Mouse (Mus musculus) right cerebral cortex, adult 18-20 months (tissue): Measurements from ENCODE around the gene Dnah7b.
"Not testable (repeated sequence)": the region's sequence is repeated elsewhere in the genome, so short reads cannot be mapped to it uniquely, and the experiment has no call there.

ENCODE experiments used
- DNase-seq: peaks from one replicate; pipeline ENCODE4 v3.0.0; 2022; ENCODE audit warnings: mixed read lengths

Gene Dnah7b

DNA sequence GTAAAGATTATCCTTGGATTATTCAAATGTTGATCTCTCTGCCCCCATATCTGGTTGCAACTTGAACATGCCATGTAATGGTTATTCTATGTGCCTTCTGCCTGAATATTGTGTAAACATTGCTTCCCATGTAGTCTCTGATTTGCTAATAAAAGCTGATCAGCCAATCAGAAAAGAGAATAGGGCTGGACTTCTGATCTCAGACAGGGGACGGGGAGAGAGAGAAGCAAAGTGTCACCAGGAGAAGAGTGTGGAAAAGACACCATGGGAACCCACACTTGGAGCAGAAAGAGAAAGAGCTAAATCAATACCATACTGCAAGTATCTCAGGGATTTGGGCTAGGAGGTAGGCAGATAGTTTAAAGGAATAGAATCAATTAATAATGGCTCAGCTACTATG, at the start of gene Dnah7b:
Gene Dnah7b, plus strand, starts transcription at position 301 of the 400 bp plus-strand sequence.
- no peak for DNase-seq

DNA sequence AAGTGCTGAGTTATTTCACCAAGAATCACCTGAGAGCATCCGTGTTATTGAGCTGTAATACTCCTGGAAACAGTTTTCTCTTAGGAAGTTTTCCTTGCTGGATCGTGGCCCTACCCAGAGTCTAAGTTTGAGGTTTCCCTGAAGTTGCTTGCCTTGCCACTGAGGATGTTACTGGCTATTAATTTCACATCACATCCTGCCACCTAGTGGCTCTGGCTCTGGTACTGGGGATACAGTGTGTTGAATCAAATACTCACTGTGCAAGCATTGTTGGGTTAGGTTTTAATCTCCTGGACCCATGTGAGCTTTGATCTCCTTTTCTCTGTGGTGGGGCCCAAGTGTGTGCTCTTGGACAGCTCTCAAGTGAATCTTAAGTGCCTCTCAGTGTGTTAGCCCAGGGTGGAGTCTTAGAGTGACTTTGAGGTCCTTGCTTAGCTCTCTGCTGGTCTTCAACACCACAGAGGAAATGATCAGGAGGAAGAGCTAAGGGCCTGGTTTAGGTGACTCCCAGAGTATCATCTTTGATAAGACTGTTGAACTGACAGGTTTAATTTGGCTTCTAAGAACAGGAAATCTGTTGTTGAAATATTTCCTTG, 47.6 kb upstream of the Dnah7b start:
- peak; percentile 37 for DNase-seq

DNA sequence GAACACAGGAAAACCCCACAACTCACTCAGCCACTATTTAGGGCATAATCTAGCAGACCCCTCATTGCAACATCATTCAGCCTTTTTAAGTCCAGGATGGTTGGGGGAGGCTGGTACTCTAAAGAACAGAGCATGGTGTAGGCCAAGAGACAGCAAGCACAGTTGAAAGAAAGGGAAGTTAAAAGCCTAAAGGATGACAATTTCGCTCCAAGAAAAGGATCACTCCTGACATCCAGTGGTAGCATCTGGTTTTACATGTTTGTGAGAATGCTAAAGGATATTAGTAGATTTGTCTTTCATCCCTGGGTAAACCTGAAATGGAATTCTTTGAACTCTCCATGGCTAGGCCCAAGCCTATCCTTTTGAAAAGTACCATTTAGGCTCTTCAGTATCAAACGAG, 43.9 kb upstream of the Dnah7b start:
- peak; percentile 27 for DNase-seq

DNA sequence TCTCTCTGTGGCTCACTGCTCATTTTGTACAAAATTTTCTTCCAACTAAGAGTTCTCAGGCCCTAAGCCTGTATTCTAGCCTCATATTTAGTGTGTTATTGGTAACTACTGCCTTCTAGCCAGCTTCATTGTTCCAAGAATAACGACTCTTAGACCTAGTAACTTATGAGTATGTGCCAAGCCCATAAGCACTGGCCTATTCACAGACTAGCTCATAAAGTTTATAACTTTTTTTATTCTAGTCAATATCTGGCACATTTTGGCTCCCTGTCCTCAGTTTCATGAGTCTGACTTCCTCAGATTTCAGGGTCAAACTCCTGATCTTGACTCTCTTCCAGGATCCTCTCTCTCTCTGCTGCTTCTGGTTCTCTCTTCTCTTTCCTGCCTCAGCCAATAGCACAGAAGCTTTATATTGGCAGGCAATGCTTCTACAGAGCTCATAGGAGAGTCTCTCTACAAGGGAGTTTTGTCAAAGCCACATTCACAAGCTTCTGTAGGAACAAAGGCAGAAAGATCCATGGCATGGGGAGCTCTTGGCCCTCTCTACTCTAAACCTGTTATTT, 34.0 kb upstream of the Dnah7b start:
- DNase-seq = no peak

DNA sequence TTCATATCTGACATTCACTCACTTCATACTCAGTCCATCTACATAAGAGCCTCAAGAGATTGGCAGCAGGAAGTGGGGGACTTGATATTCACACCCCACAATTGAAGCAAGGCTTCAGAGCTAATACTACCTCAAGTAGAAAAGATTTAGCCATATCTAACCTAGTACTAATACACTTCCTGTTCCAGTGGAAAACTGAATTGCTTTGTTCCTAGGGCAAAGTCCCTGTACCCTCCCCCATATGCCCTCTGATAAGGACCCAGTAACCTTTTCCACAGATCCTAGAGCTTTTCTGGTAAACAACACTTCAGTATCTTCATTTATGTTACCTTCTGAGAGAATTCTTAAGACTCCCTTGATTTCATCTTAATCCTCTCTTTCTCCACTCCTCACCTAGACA, 17.9 kb upstream of the Dnah7b start:
- DNase-seq = no peak

DNA sequence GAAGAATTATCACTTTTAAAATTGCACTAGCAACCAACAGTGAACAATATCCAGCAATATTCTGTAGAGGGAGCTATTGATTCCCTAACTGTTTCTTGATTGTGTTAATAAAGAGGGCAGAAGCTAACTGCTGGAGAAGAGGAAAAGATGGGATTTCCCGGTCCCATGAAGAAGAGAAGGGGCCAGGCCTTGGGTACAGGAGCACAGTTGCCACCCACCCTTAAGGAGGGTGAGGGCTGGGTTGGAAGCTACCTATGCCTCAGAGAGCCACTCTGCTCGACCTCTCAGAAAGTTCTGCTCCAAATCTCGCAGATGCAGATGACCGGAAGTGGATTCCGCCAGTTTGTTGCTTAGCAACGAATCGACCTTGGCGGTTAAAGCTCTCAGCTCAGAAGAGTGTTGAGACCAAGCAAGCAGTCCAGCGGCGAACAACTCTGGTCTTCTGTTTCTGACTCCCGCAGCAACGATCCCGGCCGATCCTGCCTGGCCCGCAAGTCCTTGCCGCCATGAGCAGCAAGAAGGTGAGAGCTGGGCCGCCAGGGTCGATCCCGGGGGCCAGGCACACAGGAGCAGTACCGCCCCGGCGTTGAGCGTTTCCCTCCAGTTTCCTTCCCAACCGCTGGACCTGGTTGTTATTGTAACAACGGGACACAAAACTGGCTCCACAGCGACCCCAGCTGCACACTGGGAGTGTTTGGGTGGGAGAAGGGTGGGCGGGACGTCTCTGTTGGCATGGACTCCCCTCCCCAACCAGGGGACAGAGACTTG, 553 bp downstream of the Dnah7b start:
- DNase-seq = peak; percentile 9

DNA sequence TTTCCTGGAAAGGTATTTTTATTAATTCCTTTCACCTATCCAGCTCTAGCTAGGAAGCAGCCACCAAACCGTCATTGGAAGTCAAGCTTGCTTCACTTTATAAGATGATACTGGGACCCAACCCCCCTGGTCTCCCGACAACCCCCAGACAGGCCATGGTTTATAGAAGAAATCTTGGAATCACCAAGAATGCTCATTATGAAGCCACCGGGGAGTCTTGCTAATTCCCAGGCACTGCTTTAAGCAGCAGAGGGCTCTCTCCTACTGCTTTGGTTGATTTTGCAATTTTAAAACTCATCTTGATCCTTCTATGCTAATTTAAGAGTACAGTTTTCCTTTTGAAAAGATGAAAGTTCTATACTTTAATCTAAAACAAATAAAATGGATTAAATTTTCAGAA, 2.7 kb downstream of the Dnah7b start:
- DNase-seq = not testable (repeated sequence)

DNA sequence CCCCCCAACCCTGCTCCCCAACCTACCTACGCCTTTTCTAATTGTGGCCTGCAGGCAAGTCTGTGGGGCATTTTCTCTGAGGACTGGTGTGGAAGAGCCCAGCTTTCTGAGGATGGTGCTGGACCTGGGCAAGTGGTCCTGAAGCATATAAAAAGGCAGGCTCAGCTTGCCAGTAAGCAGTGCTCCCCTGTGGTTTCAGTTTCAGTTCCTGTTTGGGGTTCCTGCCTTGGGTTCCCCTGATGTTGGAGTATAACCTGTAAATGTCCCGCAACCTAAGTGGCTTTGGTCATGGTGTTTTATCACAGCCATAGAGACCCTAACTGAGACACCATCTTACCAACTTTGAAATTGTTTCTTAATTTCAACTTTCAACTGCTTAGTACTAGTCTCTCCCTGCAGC, 11.8 kb downstream of the Dnah7b start:
- no peak for DNase-seq

DNA sequence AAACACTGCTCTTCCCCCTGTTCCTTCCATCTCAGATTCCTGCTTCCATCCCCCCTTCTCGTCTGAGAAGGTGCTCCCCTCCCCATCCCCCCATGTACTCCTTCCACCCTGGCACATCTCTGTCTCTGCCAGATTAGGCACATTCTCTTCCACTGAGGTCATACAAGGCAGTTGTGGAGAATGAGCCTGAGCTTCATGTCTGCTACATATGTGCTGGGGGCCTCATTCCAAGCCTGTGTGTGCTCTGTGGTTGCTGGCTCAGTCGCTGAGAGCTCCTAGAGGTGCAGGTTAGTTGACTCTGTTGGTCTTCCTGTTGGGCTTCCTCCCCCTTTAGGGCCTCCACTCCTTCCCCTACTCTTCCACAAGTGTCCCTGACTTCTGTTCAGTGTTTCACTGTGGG, 34.4 kb downstream of the Dnah7b start:
- no peak for DNase-seq

DNA sequence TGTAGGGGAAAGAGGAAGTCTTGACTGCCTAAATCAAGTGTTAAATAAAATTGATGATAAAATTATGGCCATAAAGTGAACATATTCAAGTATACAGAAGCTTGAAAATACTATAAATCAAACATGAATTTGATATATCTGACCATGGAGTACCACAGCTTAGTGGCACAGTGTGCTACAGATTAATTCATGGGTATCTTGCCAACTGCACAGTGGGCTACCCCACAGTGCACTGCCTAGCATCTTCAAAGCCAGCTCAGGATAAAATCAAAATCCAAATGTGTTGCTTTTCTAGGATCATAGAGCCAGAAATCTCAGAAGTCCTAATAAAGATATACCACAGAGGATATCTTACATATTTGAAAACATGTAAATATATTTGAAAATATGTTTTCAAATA, 46.5 kb downstream of the Dnah7b start:
- not testable (repeated sequence) for DNase-seq

DNA sequence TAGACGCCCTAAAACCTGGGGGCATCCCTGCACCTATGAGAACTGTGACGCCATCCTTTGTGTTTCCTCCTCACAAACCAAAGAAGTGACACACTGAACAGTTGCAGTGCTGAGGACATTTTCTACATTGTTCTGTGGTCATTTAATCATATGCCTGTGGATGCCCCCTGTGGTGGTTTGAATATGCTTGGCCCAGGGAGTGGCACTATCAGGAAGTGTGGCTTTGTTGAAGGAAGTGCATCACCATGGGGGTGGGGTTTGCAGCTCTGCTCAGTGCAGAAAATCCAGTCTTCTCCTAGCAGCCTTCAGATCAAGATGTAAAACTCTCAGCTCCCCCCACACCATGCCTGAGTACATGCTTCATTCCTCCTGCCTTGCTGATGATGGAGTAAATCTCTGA, 51.1 kb downstream of the Dnah7b start:
- not testable (repeated sequence) for DNase-seq

DNA sequence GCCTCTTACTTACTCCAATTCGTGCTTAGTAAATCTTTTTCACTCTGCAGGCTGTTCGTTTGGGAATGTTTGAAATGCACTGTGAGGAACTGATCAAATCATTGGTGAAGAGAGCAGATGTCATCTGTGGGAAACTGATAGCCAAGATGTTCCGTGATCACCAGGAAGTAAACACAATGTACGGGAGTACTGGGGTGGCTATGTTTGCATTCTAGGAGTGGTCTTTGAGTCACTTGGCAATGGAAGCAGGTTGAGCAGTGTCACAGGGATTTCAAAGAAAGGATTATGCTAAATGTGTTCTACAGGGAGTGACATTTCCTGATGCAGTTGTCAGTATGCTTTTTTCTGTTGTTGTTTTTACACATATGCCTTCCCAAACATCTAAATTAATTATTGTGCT, 61.9 kb downstream of the Dnah7b start:
- no peak for DNase-seq

DNA sequence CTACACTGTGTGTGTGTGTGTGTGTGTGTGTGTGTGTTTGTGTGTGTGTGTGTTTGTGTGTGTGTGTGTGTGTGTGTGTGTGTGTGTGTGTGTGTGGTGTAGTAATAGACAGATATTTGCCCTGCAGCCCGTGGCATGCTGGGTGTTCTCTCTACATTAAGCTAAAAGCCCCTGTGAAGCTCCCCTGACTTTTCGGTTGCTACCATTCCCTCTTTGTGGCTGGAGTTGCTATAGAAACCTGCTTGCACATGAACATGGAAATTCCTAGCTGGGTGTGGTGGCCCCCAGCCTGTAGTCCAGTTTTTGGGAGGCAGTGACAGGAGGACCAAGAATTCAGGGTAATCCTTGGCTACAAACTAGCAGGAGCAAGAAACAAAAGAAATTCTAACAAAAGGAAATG, 130.7 kb downstream of the Dnah7b start:
- DNase-seq = not testable (repeated sequence)

DNA sequence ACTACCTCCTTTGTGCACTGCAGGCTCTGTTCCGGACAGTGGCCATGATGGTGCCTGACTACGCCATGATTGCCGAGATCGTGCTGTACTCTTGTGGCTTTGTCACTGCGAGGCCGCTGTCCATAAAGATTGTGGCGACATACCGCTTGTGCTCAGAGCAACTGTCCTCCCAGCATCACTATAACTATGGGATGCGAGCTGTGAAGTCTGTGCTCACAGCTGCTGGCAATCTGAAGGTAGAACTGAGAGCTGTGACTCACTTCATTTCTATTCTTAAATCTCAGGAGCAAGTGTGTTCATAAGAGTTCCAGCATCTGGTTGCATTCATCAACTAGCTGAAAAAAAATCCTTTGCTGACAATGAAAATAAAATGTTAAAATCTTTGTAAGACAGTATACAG, 135.1 kb downstream of the Dnah7b start:
- DNase-seq = peak; percentile 12

DNA sequence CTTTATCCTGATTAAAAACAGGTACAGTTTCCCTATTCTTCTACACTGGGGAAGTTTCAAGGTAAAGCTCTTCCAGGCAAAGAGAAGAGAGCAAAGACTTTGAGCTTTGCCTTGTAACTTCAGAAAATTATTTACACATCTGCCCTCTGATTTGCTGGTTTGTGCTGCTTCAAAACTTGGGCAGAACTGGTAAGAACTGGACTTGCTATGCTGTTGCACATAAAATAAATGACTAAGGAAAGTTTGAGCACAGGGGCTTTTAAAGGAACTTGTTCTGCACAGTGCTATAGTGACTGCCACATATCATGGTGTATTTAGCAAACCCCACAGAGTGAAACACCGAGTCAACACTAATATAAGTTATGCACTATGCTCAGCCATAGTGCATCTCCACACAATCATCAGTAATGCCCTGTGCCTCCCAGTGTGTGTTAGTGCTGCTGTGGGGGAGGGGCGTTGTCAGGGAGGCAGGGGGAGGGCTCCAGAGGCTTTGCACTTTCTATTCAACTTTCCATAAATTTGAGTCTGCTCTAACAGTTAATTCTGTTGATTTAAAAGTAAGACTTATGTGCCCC, 144.0 kb downstream of the Dnah7b start:
- not testable (repeated sequence) for DNase-seq

DNA sequence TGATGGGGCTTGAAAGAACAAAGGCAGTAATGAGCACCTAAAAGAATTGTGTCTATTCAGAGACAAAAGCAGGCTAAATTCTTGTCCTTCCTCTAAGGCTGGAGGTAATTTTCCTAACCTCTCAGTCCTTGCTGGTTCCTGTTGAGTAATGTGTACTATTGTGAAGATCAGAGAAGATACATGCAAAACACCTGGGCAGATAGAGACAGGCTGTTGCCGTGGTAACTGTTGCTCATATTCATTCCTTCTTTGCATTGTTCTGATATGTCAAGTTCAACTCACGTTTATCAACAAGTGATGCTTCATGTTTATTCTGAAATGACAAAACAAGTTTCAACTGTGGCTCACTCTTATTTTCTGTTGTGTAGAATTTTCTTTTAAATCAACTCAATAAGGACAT, 156.6 kb downstream of the Dnah7b start:
- not testable (repeated sequence) for DNase-seq

DNA sequence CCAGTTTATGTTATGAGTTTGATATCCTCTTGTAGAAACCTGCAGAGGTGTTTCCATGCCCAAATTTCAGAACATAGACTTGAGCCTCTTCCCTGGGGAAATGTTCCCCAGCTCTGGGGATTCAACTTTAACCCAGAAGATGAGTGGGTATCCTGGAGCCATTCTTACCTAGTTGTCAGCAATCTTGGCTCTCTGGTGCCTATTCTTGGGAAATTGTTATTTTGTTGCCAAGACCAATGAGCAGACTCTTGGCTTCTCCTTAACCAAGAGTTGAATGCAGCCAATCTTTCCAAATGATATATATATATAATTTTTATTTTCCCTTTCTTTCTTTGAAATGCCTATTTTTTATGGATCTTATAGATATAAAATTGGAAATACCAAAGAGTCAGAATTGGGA, 160.0 kb downstream of the Dnah7b start:
- DNase-seq = not testable (repeated sequence)

DNA sequence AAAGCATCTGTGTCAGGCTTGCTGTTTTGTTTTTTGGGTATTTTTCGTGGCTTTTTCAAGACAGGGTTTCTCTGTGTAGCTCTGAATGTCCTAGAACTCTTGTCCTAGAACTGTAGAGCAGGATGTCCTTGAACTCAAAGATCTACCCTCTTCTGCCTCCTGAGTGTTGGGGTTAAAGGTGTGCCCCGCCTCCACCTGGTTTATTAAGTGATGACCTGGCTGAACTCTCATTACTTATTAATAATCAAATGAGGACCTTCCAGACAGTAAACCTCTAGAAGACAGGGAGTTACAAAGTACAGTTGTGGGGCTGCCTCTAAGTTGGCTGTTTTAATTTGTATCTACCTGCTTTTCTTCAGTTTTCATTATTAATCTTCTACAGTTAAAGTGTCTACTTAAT, 202.7 kb downstream of the Dnah7b start:
- DNase-seq = not testable (repeated sequence)

DNA sequence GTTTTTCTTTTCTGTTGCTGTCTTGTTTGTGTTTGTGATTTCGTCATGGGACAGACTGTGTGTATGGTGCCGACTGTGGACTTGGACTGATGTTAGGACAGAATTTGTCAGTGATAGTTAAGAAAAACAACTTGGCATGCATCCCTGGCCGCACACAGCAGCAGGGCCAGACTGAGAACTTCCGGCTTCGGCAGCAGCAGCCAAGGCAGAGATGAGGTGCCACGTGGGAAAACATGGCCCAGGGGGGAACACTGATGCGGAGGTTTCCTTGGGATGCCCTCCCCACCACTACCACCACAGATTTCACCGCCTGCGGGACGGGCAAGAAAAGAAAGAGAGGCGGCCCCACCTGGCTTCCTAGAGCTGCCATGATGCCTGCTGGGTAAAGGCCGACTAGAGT, 205.8 kb downstream of the Dnah7b start:
- no peak for DNase-seq

DNA sequence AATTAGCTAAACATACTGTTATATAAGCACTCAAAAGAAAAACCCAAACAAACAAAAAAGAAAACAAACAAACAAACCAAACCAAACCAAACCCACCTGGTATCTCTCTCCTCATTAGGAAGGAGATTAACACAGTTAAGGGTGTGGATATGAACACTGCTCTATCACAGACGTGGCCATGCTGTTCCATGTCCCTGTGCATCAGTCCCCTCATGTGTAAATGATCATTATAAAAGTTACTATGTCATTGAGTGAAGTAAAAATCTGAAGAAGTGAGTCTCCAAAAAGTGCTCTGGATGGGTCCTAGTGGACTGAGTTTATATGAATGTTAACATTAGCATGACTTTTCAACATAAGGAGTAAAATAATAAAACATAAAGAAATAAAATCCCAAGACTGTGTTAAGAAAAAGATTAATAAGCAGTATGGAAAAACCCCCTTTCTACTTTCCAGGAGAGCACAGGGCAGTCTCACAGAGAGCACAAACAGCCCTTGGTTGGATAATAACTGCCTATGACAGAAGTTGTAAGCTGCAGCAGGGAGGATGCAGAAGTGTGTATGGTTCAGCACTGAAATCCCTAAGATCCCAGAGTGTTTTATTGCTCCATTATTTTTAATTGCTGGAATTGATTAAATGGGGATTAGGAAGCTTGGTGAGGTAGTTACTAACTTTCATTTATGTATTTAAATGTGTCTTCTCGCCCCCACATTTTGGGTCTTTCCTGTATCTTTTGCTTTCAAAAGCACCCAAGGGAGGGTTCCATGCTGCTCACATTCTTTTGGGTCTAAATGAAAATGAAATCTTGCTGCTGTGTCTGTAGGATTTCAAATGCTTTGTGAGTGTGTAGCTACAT, 212.2 kb downstream of the Dnah7b start:
- not testable (repeated sequence) for DNase-seq

DNA sequence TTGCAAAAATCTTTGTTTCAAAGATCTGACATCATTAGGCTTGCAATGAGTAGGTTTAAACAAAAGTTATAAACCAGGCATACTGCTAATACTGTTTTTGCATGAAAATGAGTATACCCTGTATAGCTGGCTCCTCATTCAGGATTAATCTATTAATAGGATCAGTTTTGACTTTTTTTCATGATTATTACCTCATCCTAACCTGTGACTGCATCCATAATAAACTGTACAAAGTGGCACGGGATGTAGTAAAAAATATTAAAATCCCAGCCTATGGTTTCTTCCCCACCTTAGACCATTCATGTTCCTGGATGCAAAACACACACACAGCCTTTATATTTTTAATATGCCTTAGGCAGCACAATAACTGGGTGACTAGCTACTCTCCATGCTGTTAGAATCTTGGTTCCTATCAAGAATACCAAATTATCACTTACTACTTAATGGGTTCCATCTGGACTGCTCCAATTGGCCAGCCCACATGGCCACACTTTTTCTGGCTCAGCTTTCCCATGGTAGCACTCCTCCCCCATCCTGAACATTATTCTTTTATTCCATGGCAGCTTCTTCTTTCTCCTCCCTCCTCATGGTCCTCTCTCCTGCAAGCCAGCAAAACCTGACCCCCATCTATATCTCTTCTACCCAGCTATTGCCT, 212.9 kb downstream of the Dnah7b start:
- DNase-seq = not testable (repeated sequence)

DNA sequence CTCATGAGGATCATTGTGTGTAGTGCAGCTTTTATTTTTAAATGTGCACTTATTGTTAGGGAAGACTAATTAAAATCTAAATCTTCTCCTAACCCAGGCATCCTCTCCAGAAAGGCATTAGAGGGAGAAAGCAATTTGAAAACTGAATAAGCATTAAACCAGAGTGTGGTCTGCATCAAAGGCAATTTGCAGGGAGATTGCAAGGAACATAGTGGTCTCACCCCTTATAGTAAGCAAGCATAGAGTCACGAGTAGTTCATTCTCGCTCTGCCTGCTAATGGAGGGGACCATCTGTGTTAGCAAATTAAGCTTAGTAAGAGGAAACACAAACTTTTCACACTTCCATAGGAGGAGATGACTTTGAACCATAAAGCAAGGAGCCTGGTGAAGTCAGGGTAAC, 228.3 kb downstream of the Dnah7b start:
- DNase-seq = not testable (repeated sequence)
